Mouse (Mus musculus) embryonic fibroblast, embryonic 13.5 days (primary cell): ENCODE data around the gene 6330409D20Rik. TPM values are rescaled to one million over a fixed set of nuclear protein-coding genes. Genes with fewer than 3 reads are reported as not detected.

Experiments
- H3K27ac ChIP-seq: 2 replicates; pipeline ENCODE4 v1.5.1; 2012; ENCODE audit warnings: low read length, control low read depth, inconsistent platforms; ENCODE audit not compliant: insufficient read depth
- H3K4me1 ChIP-seq: 2 replicates; pipeline ENCODE4 v1.6.1; 2011; ENCODE audit warnings: low read length; ENCODE audit not compliant: control insufficient read depth, insufficient read depth
- H3K4me3 ChIP-seq: 2 replicates; pipeline ENCODE4 v1.5.1; 2011; ENCODE audit warnings: mild to moderate bottlenecking, control low read depth, low read length; ENCODE audit not compliant: insufficient read depth
- CTCF ChIP-seq: IDR thresholded peaks from 2 replicates; pipeline ENCODE4 v1.5.1; 2011; ENCODE audit warnings: mild to moderate bottlenecking, control low read depth, low read length, moderate library complexity, borderline replicate concordance; ENCODE audit not compliant: insufficient read depth
- POLR2A ChIP-seq: IDR thresholded peaks from 2 replicates; pipeline ENCODE4 v1.6.1; 2011; ENCODE audit warnings: low read depth, mild to moderate bottlenecking, control low read depth, low read length, moderate library complexity
- polyA plus RNA-seq: library from polyadenylated mRNA; stranded (reverse); fragments of >200 nt; gene quantifications from 2 replicates; pipeline ENCODE4 v1.2.4, GENCODE M21; 2011; ENCODE audit warnings: low read depth; ENCODE audit not compliant: missing spikeins, insufficient read length

The 6330409D20Rik gene
- polyA plus RNA-seq, 1 experiment, result not detected

DNA sequence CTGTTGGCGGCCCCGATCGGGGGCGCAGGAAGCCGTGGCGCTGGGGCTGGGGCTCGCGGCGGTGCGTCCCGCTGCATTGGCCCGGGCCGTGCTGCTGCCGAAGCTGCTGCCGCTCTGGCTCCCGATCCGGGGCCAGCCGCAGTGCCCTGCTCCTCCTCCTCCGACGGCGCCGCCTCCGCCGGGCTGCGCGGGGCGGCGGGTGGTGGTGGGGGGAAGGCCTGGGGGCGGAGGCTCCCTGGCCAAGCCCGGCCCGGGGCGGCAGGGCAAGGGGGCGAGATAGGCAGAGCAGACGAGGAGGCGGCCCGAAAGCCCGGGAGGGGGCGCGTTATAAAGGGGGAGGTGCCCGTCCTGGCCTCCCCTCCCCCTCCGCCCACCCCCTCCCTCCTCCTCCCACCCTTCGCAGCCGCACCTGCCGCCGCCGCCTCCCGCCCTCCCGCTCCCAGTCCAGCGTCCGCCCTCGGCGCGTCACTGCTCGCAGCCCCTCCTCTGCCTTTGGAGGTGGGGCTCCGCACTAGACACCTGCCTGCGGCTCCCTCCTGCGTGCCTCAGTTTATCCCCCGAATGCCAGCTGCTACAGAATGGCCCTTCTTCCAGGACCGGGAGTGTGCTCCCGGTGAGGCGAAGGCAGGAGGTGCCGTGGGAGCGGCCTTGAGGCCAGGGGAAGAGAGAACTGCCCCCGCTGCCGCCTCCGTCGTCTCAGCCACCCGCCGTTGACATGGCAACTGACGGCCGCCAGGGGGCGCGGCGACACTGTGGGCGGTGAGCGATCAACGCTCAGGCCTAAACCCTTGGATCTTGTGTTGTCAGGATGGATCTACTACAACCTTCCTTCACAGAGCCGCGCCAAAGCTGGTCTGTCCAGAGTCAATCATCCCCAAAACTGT is 27.6 kb downstream of the 6330409D20Rik start, which contains the start of gene Cdk9:
Gene Cdk9, minus strand, starts transcription at position 143 of the 884 bp plus-strand sequence.
- peak within 1 kb of the TSS; percentile 89 for H3K4me3 ChIP-seq
- peak; percentile 99 for TF ChIP-seq CTCF
- TF ChIP-seq POLR2A, result peak; percentile 64
- peak within 1 kb of the TSS; percentile 97 for H3K27ac ChIP-seq
- peaks cover 17% of the 10 kb centered on the region; the same call in 1 of the 2 replicates for H3K4me1 ChIP-seq

- peaks cover 17% of the 10 kb centered on the region; the same call in 1 of the 2 replicates for H3K4me1 ChIP-seq
- peak overlapping the region; percentile 97 for H3K27ac ChIP-seq
- no peak; the same call in 1 of the 2 replicates for TF ChIP-seq POLR2A
- TF ChIP-seq CTCF, result no peak
- H3K4me3 ChIP-seq, result peak overlapping the region; percentile 89
These were observed 28.3 kb downstream of the 6330409D20Rik start for GRCm38 (mm10) chr2:32712586-32712933.

DNA sequence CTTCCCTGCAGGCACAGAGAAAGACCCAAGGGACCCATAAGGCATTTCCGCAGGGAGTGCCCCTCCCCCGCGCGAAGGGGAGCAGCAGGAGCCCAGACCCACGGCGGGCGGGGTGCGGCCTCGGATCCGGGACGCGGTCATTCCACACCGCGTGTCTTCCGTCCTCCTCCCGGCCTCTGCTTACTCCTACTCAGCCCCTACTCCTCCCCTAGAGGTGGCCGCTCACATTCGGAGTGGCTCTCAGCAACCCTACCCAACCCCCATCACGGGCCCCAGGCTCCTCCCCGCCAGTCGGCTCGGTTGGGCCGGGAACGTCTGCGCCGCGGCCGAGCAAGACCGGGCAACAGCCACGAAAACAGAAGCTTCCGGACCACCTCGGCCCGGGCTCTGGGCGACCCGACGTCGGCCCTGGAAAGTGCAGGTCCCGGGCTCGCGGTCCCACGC is 28.7 kb downstream of the 6330409D20Rik start:
- no peak for TF ChIP-seq CTCF
- TF ChIP-seq POLR2A, result no peak
- peaks cover 17% of the 10 kb centered on the region; the same call in 1 of the 2 replicates for H3K4me1 ChIP-seq
- peak overlapping the region; percentile 97 for H3K27ac ChIP-seq
- peak overlapping the region; percentile 89 for H3K4me3 ChIP-seq

GRCm38 (mm10) chr2:32711301-32712056 is 29.3 kb downstream of the 6330409D20Rik start:
- peak overlapping the region; percentile 97 for H3K27ac ChIP-seq
- peak overlapping the region; percentile 89 for H3K4me3 ChIP-seq
- peaks cover 17% of the 10 kb centered on the region; the same call in 1 of the 2 replicates for H3K4me1 ChIP-seq
- no peak for TF ChIP-seq POLR2A
- TF ChIP-seq CTCF, result no peak

DNA sequence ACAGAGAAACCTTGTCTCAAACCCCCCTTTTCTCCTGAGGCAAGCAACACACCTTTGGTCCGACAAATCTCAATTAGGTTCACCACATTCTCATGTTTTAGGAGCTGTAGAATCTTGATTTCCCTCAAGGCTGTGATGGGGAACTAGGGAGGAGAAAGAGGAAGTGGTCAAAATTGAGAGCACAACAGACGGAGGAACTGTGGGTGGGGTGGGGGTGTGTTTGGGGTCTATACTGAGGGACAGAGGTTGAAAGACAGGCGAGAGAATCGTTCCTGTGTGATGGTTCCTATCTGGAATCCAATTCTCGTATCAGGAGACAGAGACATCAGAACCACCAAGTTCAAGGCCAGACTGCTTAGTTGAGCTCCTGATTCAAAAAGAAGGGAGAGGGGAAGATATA is 30.4 kb downstream of the 6330409D20Rik start:
- peaks cover 17% of the 10 kb centered on the region; the same call in 1 of the 2 replicates for H3K4me1 ChIP-seq
- no peak overlapping the region for H3K27ac ChIP-seq
- no peak overlapping the region for H3K4me3 ChIP-seq
- TF ChIP-seq CTCF, result no peak
- TF ChIP-seq POLR2A, result no peak

DNA sequence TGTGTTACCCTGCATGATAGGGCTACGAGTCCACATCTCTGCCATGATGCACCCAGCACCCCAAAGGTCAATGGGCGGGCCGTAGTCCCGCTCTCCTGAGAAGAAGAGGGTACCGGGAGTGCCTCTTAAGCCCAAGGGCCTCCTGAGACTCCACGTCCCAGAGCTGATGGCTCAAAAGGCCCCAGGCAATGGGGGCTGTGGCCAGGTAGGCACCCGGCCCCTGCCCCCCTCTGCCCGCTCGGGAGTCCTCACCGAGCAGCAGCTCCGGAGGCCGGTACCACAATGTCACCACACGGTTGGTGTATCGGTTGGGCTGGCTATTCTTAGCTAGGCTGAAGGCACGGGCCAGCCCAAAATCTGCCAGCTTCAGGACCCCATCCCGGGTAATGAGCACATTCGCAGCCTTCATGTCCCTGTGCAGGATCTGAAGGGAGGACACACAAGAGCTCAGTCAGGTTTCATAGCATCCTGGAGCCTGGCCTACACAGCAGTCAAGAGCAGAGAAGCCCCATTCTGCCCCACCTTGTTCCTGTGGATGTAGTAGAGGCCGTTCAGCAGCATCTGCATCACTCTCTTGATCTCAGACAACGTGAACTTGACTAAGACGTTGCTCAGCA is 31.2 kb downstream of the 6330409D20Rik start:
- no peak for TF ChIP-seq POLR2A
- TF ChIP-seq CTCF, result no peak
- Histone ChIP-seq H3K4me3 (no peak overlapping the region), H3K4me1 (peaks cover 13% of the 10 kb centered on the region; the same call in 1 of the 2 replicates), H3K27ac (no peak overlapping the region)

- Histone ChIP-seq H3K27ac (no peak overlapping the region), H3K4me3 (no peak overlapping the region), H3K4me1 (peaks cover 4% of the 10 kb centered on the region; the same call in 1 of the 2 replicates)
- TF ChIP-seq POLR2A (no peak), CTCF (peak; percentile 48; the same call in 1 of the 2 replicates)
These were observed 32.2 kb downstream of the 6330409D20Rik start for GRCm38 (mm10) chr2:32708643-32709042.

DNA sequence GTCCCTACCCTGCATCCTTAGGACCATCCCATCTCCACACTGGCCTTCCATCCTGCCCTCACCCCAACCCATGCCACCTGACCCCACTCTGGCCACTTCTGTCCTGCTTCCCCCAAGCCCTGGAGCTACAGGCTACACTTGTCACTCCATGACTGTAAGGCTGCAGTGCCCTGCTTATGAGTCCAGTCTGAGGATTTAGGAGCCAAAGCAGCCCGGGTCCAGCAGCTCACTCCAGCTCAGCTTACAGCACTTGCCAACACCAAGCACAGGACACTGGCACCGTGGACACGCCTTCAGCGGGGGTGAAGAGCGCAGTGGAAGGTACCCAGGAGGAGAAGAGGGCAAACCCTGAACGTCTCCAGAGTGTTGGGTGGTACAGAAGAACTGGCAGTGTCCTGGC is 33.8 kb downstream of the 6330409D20Rik start:
- TF ChIP-seq CTCF, result no peak
- no peak for TF ChIP-seq POLR2A
- no peak overlapping the region for H3K4me3 ChIP-seq
- H3K4me1 ChIP-seq, result peaks cover 4% of the 10 kb centered on the region; the same call in 1 of the 2 replicates
- no peak overlapping the region for H3K27ac ChIP-seq

GRCm38 (mm10) chr2:32705018-32705417 is 35.8 kb downstream of the 6330409D20Rik start:
- no peak for TF ChIP-seq POLR2A
- no peak for TF ChIP-seq CTCF
- Histone ChIP-seq H3K4me1 (no peaks in the 10 kb centered on the region), H3K4me3 (no peak overlapping the region), H3K27ac (no peak overlapping the region)
